Mouse (Mus musculus) limb, embryonic 11.5 days (tissue): ENCODE measurements at regions not wholly inside any gene's neighbourhood (a gene's known extent, or its start where the extent isn't known, plus 50 kb on each side); places are given as distances from the start of the nearest gene placed in this dataset.

ENCODE experiments used
- ATAC-seq: fragments of 200-750 bp; cut with Nextera tagmentation; 2 replicates; pipeline ENCODE4 v1.8.0; 2017; ENCODE audit warnings: low read depth; ENCODE audit not compliant: insufficient number of reproducible peaks, low FRiP score, low TSS enrichment
- DNase-seq: peaks from one replicate; pipeline ENCODE4 v3.0.0-alpha.2; 2015; ENCODE audit warnings: low spot score
- H3K27ac ChIP-seq: fragments of 300-500 bp; sonication (generic); replicated peaks from 2 replicates; pipeline ENCODE4 v1.5.1; 2014; ENCODE audit warnings: low read depth, mild to moderate bottlenecking, low read length
- H3K27me3 ChIP-seq: fragments of 300-500 bp; sonication (generic); 2 replicates; pipeline ENCODE4 v1.6.1; 2014; ENCODE audit warnings: mild to moderate bottlenecking, low read length, mixed read lengths; ENCODE audit not compliant: control insufficient read depth, insufficient read depth
- H3K36me3 ChIP-seq: fragments of 300-500 bp; sonication (generic); 2 replicates; pipeline ENCODE4 v1.6.1; 2014; ENCODE audit warnings: mild to moderate bottlenecking, low read length, moderate library complexity, mixed read lengths; ENCODE audit not compliant: control insufficient read depth, insufficient read depth
- H3K4me1 ChIP-seq: fragments of 300-500 bp; sonication (generic); 2 replicates; pipeline ENCODE4 v1.6.1; 2014; ENCODE audit warnings: low read length, mixed read lengths; ENCODE audit not compliant: control insufficient read depth, insufficient read depth
- H3K4me2 ChIP-seq: fragments of 300-500 bp; sonication (generic); 2 replicates; pipeline ENCODE4 v1.6.1; 2014; ENCODE audit warnings: low read depth, mild to moderate bottlenecking, moderate library complexity; ENCODE audit not compliant: severe bottlenecking
- H3K4me3 ChIP-seq: fragments of 300-500 bp; sonication (generic); 2 replicates; pipeline ENCODE4 v1.5.1; 2014; ENCODE audit warnings: low read depth, low read length
- H3K9ac ChIP-seq: fragments of 300-500 bp; sonication (generic); 2 replicates; pipeline ENCODE4 v1.6.1; 2014; ENCODE audit warnings: mild to moderate bottlenecking, low read length
- H3K9me3 ChIP-seq: fragments of 300-500 bp; sonication (generic); 2 replicates; pipeline ENCODE4 v1.6.1; 2016; ENCODE audit warnings: low read length; ENCODE audit not compliant: control insufficient read depth
- WGBS: fragments of 180-500 bp; shearing (Covaris S2); extraction: QIAGEN DNeasy Blood & Tissue Kit; methylation state at CpG from one replicate; pipeline ENCODE4 v1.1.7; 2014; 5-methylcytosine and 5-hydroxymethylcytosine counted together

- H3K27ac ChIP-seq = no peak overlapping the region
- H3K36me3 ChIP-seq = no peaks in the 10 kb centered on the region
- DNase-seq (no peak), ATAC-seq (no peak)
- 68% methylated on average over 1 of the region's 1 CpGs for WGBS
- H3K9me3 ChIP-seq = no peaks in the 10 kb centered on the region
- no peak overlapping the region for H3K9ac ChIP-seq
- no peak overlapping the region for H3K4me2 ChIP-seq
- no peak overlapping the region for H3K4me3 ChIP-seq
- no peaks in the 10 kb centered on the region for H3K4me1 ChIP-seq
- no peaks in the 10 kb centered on the region for H3K27me3 ChIP-seq
Observed at GRCm38 (mm10) chr6:116914073-116914472, 197.4 kb upstream of the Tmem72 start.

GRCm38 (mm10) chr6:116935024-116935423 lies 218.3 kb upstream of the Tmem72 start:
- H3K4me1 ChIP-seq = no peaks in the 10 kb centered on the region
- no peaks in the 10 kb centered on the region for H3K36me3 ChIP-seq
- ATAC-seq (no peak), DNase-seq (no peak)
- no peaks in the 10 kb centered on the region for H3K9me3 ChIP-seq
- H3K27ac ChIP-seq = no peak overlapping the region
- H3K4me3 ChIP-seq = no peak overlapping the region
- H3K27me3 ChIP-seq = no peaks in the 10 kb centered on the region
- no peak overlapping the region for H3K4me2 ChIP-seq
- H3K9ac ChIP-seq = no peak overlapping the region
- WGBS = 74% methylated on average over 3 of the region's 3 CpGs

DNA sequence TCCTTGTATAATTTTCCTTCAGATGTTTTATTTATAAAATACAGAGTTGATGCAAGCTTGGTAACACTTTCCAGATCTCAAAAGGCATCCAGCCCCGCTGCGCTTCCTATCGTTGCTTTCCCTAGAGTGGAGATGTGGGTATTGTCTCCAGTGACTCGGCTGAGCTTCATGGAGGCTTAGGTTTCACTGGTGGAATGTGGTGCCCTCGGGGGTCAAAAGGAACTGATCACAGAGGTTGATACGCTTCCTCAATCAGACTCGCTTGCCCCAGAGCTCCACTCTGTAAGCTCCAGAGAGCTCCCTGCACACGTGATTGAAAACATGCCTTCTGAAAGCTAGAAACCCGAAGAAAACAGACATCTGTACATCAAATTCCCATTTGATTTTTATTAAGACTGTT lies 224.9 kb upstream of the Tmem72 start:
- Histone ChIP-seq H3K27me3 (no peaks in the 10 kb centered on the region), H3K36me3 (no peaks in the 10 kb centered on the region), H3K4me2 (no peak overlapping the region), H3K4me3 (no peak overlapping the region), H3K4me1 (peaks cover 8% of the 10 kb centered on the region; the same call in 1 of the 2 replicates), H3K9me3 (no peaks in the 10 kb centered on the region), H3K9ac (no peak overlapping the region), H3K27ac (no peak overlapping the region)
- no peak for DNase-seq
- 65% methylated on average over 9 of the region's 9 CpGs for WGBS
- no peak for ATAC-seq

DNA sequence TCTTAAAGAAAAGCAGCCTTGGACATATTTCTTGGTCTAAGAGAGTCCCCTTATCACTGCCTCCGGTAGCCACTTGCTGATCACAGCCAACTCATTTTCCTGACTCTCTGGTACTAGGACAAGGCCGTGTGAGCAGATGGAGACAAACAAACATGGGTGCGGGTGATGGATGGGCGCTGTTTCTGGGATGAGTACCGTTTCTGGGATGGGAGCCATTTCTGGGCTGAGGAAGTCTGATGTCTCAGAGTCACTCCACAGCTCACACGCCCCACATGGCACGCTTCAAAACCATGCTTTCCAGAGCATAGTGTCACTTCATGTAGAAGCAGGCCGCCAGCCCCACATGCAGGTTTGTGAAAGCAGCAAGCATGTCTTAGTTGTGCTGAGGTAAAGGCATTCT lies 225.6 kb upstream of the Cxcl12 start:
- DNase-seq = no peak
- Histone ChIP-seq H3K9ac (no peak overlapping the region), H3K4me3 (no peak overlapping the region), H3K27me3 (no peaks in the 10 kb centered on the region), H3K36me3 (no peaks in the 10 kb centered on the region), H3K4me1 (peaks cover 8% of the 10 kb centered on the region; the same call in 1 of the 2 replicates), H3K4me2 (no peak overlapping the region), H3K9me3 (no peaks in the 10 kb centered on the region), H3K27ac (no peak overlapping the region)
- ATAC-seq = no peak
- 88% methylated on average over 8 of the region's 8 CpGs for WGBS

DNA sequence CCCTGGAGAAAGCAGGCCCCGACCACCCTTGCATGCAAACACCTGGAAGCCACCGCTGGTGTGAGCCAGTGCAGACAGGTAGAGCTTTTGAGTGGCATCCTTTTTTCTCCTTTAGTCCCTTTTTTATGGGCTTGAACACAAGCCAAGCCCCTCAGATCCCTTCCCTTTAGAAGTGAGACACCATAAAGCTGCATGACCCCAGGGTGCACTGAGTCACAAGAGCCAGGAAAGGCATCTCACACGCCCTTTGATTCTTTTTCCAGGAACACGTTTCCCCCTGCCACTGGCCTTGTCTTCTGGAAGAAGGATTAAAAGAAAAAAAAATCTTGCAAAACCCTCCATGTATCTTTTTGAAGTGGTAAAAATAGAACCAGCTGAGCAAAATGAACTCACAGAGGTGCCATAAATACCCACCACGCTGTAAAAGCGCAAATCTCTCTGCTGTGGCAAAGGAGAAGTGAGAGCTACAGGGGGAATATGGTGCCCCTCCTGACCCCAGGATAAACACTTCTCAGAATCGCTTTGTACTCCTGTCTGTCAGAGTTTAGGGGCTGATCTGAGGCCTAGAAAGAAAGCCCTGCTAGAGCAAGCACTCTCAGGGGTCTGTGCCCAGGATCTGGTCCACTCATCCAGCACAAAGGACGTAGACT lies 222.1 kb upstream of the Cxcl12 start:
- Histone ChIP-seq H3K4me1 (peaks cover 8% of the 10 kb centered on the region; the same call in 1 of the 2 replicates), H3K9ac (no peak overlapping the region), H3K27ac (no peak overlapping the region; the same call in 1 of the 2 replicates), H3K27me3 (no peaks in the 10 kb centered on the region), H3K36me3 (no peaks in the 10 kb centered on the region), H3K4me2 (no peak overlapping the region), H3K9me3 (no peaks in the 10 kb centered on the region), H3K4me3 (no peak overlapping the region)
- DNase-seq (peak; percentile 35), ATAC-seq (no peak)
- WGBS = 8% methylated on average over 8 of the region's 8 CpGs

GRCm38 (mm10) chr6:116959611-116960010 lies 208.7 kb upstream of the Cxcl12 start:
- H3K9ac ChIP-seq = peak overlapping the region; percentile 38; the same call in 1 of the 2 replicates
- DNase-seq (peak; percentile 82), ATAC-seq (peak; percentile 74)
- H3K4me1 ChIP-seq = peaks cover 19% of the 10 kb centered on the region
- no peak overlapping the region for H3K4me3 ChIP-seq
- no peaks in the 10 kb centered on the region for H3K36me3 ChIP-seq
- H3K27ac ChIP-seq = peak overlapping the region; percentile 84
- no peaks in the 10 kb centered on the region for H3K27me3 ChIP-seq
- no peaks in the 10 kb centered on the region for H3K9me3 ChIP-seq
- WGBS = 11% methylated on average over 13 of the region's 13 CpGs
- H3K4me2 ChIP-seq = peak overlapping the region; percentile 35

GRCm38 (mm10) chr6:116960641-116961040 lies 207.7 kb upstream of the Cxcl12 start:
- Histone ChIP-seq H3K27me3 (no peaks in the 10 kb centered on the region), H3K4me3 (no peak overlapping the region), H3K4me1 (peaks cover 19% of the 10 kb centered on the region), H3K9me3 (no peaks in the 10 kb centered on the region), H3K9ac (no peak overlapping the region), H3K4me2 (no peak overlapping the region), H3K36me3 (no peaks in the 10 kb centered on the region), H3K27ac (no peak overlapping the region)
- WGBS = 29% methylated on average over 3 of the region's 3 CpGs
- ATAC-seq (no peak), DNase-seq (no peak)

DNA sequence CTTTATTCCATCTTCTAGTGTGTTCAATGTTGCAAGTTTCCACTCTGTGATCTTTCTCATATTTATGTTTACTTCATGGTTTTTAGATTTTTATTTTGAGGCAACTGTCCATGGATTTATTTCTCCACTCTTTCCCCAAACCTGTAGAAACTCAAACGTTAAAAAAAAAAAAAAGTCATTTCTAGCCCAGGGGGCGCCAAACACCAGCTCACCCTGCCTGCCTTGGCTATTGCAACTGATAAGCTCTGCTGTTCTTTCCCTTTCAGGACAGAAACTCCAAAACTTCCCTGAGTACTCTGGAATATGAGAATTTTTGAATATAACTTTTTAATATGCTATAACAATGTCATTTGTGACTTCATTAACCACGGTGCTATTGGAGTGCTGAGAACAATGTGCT lies 201.9 kb upstream of the Cxcl12 start:
- H3K4me3 ChIP-seq = no peak overlapping the region
- H3K9me3 ChIP-seq = no peaks in the 10 kb centered on the region
- H3K27me3 ChIP-seq = no peaks in the 10 kb centered on the region
- 29% methylated on average over 3 of the region's 3 CpGs for WGBS
- H3K27ac ChIP-seq = no peak overlapping the region
- H3K4me2 ChIP-seq = no peak overlapping the region
- no peak for ATAC-seq
- DNase-seq = no peak
- H3K9ac ChIP-seq = no peak overlapping the region
- peaks cover 5% of the 10 kb centered on the region; the same call in 1 of the 2 replicates for H3K4me1 ChIP-seq
- no peaks in the 10 kb centered on the region for H3K36me3 ChIP-seq
